Mouse (Mus musculus) neural tube, embryonic 11.5 days (tissue): ENCODE results near the gene Nsf. TPM values are rescaled to one million over a fixed set of nuclear protein-coding genes. Genes with fewer than 3 reads are reported as not detected.

Experiments
- ATAC-seq: fragments of 200-750 bp; cut with Nextera tagmentation; 2 replicates; pipeline ENCODE4 v1.8.0; 2017; ENCODE audit warnings: moderate number of reproducible peaks, mild to moderate bottlenecking, moderate TSS enrichment, moderate library complexity; ENCODE audit not compliant: insufficient read depth, low FRiP score, low TSS enrichment
- DNase-seq: peaks from one replicate; pipeline ENCODE4 v3.0.0-alpha.2; 2015; ENCODE audit warnings: low spot score
- H3K27ac ChIP-seq: fragments of 300-500 bp; sonication (generic); 2 replicates; pipeline ENCODE4 v1.5.1; 2014; ENCODE audit warnings: low read depth, mild to moderate bottlenecking, low read length
- H3K27me3 ChIP-seq: fragments of 300-500 bp; sonication (generic); 2 replicates; pipeline ENCODE4 v1.6.1; 2014; ENCODE audit warnings: mild to moderate bottlenecking, low read length, mixed read lengths; ENCODE audit not compliant: control insufficient read depth, insufficient read depth
- H3K36me3 ChIP-seq: fragments of 300-500 bp; sonication (generic); 2 replicates; pipeline ENCODE4 v1.6.1; 2014; ENCODE audit warnings: mild to moderate bottlenecking, low read length, moderate library complexity, mixed read lengths; ENCODE audit not compliant: control insufficient read depth, insufficient read depth
- H3K4me1 ChIP-seq: fragments of 300-500 bp; sonication (generic); 2 replicates; pipeline ENCODE4 v1.6.1; 2014; ENCODE audit warnings: low read length, mixed read lengths; ENCODE audit not compliant: control insufficient read depth, insufficient read depth
- H3K4me2 ChIP-seq: fragments of 300-500 bp; sonication (generic); 2 replicates; pipeline ENCODE4 v1.6.1; 2014; ENCODE audit warnings: low read depth, mild to moderate bottlenecking, moderate library complexity
- H3K4me3 ChIP-seq: fragments of 300-500 bp; sonication (generic); 2 replicates; pipeline ENCODE4 v1.5.1; 2014; ENCODE audit warnings: low read depth, low read length
- H3K9ac ChIP-seq: fragments of 300-500 bp; sonication (generic); 2 replicates; pipeline ENCODE4 v1.6.1; 2014; ENCODE audit warnings: mild to moderate bottlenecking, low read length
- H3K9me3 ChIP-seq: fragments of 300-500 bp; sonication (generic); 2 replicates; pipeline ENCODE4 v1.6.1; 2016; ENCODE audit warnings: low read length; ENCODE audit not compliant: control insufficient read depth
- WGBS: fragments of 180-500 bp; shearing (Covaris S2); extraction: QIAGEN DNeasy Blood & Tissue Kit; methylation state at CpG from one replicate; pipeline ENCODE4 v1.1.7; 2014; 5-methylcytosine and 5-hydroxymethylcytosine counted together
- polyA plus RNA-seq: library from polyadenylated mRNA; unstranded; fragments of >200 nt; fragmentation: Nextera tagmentation; extraction: Ambion mirVana; gene quantifications from 2 replicates; pipeline ENCODE4 v1.2.1, GENCODE M21; 2014

The Nsf gene
- polyA plus RNA-seq, 1 experiment from 2014 or later: 65.4 TPM

GRCm38 (mm10) chr11:103937451-103937850, 16.4 kb downstream of the Nsf start:
- ATAC-seq: no peak
- H3K9ac ChIP-seq: no peak overlapping the region
- H3K36me3 ChIP-seq: no peaks in the 10 kb centered on the region
- no peaks in the 10 kb centered on the region for H3K9me3 ChIP-seq
- no peaks in the 10 kb centered on the region for H3K27me3 ChIP-seq
- H3K4me1 ChIP-seq: no peaks in the 10 kb centered on the region
- H3K4me2 ChIP-seq: no peak overlapping the region
- no peak for DNase-seq
- no peak overlapping the region for H3K4me3 ChIP-seq
- no peak overlapping the region for H3K27ac ChIP-seq
- WGBS: 94% methylated on average over 9 of the region's 9 CpGs

DNA sequence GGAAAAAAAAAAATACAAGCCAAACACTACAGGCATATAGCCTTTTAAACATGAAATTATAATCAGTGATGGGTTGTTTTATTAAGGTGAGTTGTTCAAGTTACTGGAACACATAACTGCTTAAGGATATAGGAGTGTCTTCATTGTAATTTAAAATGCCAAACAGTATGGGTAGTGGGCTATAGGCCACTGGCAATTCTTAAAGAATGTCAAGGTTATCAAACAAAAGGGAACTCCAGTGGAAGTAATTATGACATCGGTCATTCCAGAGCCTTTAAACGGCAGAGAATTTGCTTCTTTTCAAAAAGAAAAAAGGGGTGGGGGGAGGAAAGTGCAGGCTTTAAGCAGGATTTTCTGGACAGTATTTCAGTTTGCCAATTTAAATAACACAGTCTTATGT, 18.1 kb downstream of the Nsf start:
- WGBS: 45% methylated on average over 2 of the region's 2 CpGs
- H3K4me3 ChIP-seq: no peak overlapping the region
- no peak for DNase-seq
- no peak overlapping the region for H3K9ac ChIP-seq
- no peak for ATAC-seq
- no peak overlapping the region for H3K27ac ChIP-seq
- H3K9me3 ChIP-seq: no peaks in the 10 kb centered on the region
- no peak overlapping the region for H3K4me2 ChIP-seq
- no peaks in the 10 kb centered on the region for H3K4me1 ChIP-seq
- H3K27me3 ChIP-seq: no peaks in the 10 kb centered on the region
- no peaks in the 10 kb centered on the region for H3K36me3 ChIP-seq

GRCm38 (mm10) chr11:103933886-103934285, 20.0 kb downstream of the Nsf start:
- H3K9me3 ChIP-seq: no peaks in the 10 kb centered on the region
- WGBS: 97% methylated on average over 6 of the region's 6 CpGs
- no peak for ATAC-seq
- H3K36me3 ChIP-seq: no peaks in the 10 kb centered on the region
- H3K4me2 ChIP-seq: no peak overlapping the region
- no peak for DNase-seq
- no peaks in the 10 kb centered on the region for H3K4me1 ChIP-seq
- no peaks in the 10 kb centered on the region for H3K27me3 ChIP-seq
- no peak overlapping the region for H3K27ac ChIP-seq
- H3K4me3 ChIP-seq: no peak overlapping the region
- no peak overlapping the region for H3K9ac ChIP-seq

GRCm38 (mm10) chr11:103923957-103924356, 29.9 kb downstream of the Nsf start:
- no peak for DNase-seq

DNA sequence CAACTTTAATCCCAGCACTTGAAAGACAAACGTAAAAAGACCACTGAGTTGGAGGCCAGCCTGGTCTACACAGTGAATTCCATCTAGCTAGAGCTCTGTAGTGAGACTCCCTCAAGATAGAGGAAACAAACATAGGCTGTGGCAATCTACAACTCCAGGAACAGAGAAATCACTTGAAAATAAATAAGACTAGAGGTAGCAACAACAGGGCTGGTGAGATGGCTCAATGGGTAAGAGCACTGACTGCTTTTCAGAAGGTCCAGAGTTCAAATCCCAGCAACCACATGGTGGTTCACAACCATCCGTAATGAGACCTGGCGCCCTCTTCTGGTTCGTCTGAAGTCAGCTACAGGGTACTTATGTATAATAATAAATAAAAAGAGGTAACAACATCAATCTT, 30.6 kb downstream of the Nsf start:
- H3K4me3 ChIP-seq: no peak overlapping the region
- no peaks in the 10 kb centered on the region for H3K27me3 ChIP-seq
- H3K4me1 ChIP-seq: no peaks in the 10 kb centered on the region
- no peaks in the 10 kb centered on the region; the same call in 1 of the 2 replicates for H3K36me3 ChIP-seq
- no peak for DNase-seq
- no peak overlapping the region for H3K4me2 ChIP-seq
- 90% methylated on average over 4 of the region's 4 CpGs for WGBS
- H3K27ac ChIP-seq: no peak overlapping the region
- no peaks in the 10 kb centered on the region for H3K9me3 ChIP-seq
- no peak for ATAC-seq
- no peak overlapping the region for H3K9ac ChIP-seq

More at GRCm38 (mm10) chr11:103923957-103924356, 29.9 kb downstream of the Nsf start:
- H3K4me2 ChIP-seq: no peak overlapping the region
- no peaks in the 10 kb centered on the region for H3K9me3 ChIP-seq
- H3K27me3 ChIP-seq: no peaks in the 10 kb centered on the region
- no peak overlapping the region for H3K27ac ChIP-seq
- H3K4me3 ChIP-seq: no peak overlapping the region
- no peaks in the 10 kb centered on the region for H3K4me1 ChIP-seq
- 98% methylated on average over 2 of the region's 2 CpGs for WGBS
- no peaks in the 10 kb centered on the region; the same call in 1 of the 2 replicates for H3K36me3 ChIP-seq
- H3K9ac ChIP-seq: no peak overlapping the region
- ATAC-seq: no peak

- no peak overlapping the region for H3K4me3 ChIP-seq
- no peaks in the 10 kb centered on the region for H3K4me1 ChIP-seq
- DNase-seq: no peak
- no peak overlapping the region for H3K9ac ChIP-seq
- no peak overlapping the region for H3K4me2 ChIP-seq
- no peaks in the 10 kb centered on the region for H3K27me3 ChIP-seq
- no peak overlapping the region for H3K27ac ChIP-seq
- 92% methylated on average over 10 of the region's 10 CpGs for WGBS
- no peaks in the 10 kb centered on the region; the same call in 1 of the 2 replicates for H3K36me3 ChIP-seq
- no peak for ATAC-seq
- H3K9me3 ChIP-seq: no peaks in the 10 kb centered on the region
These were observed 31.0 kb downstream of the Nsf start for GRCm38 (mm10) chr11:103922812-103923211.

GRCm38 (mm10) chr11:103920665-103921064, 33.2 kb downstream of the Nsf start:
- Histone ChIP-seq H3K27ac (no peak overlapping the region), H3K9me3 (no peaks in the 10 kb centered on the region), H3K9ac (no peak overlapping the region), H3K4me2 (no peak overlapping the region), H3K27me3 (no peaks in the 10 kb centered on the region), H3K36me3 (peaks cover 3% of the 10 kb centered on the region; the same call in 1 of the 2 replicates), H3K4me1 (no peaks in the 10 kb centered on the region), H3K4me3 (no peak overlapping the region)
- 74% methylated on average over 5 of the region's 5 CpGs for WGBS
- ATAC-seq (no peak), DNase-seq (no peak)

DNA sequence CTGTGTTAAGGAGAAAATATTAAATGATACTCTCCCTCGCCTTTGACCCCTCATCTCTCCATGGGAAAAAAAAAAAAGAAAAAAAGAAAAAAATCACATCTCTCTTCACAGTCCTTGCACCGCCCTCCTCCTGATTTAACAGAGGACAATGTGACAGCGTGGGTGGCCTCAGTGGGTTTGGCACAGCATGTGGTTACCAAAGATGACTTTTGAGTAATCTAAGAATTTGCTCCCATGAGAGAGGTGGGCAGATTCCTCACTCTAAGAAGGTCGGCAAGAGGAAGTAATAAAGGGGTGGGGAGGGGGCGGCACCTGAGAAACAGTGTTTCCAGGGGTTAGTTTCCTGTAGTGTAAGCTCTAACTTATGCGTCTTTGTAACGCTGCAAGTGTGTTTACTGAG, 37.0 kb downstream of the Nsf start:
- no peak overlapping the region for H3K4me2 ChIP-seq
- H3K4me1 ChIP-seq: no peaks in the 10 kb centered on the region
- DNase-seq (no peak), ATAC-seq (no peak)
- H3K36me3 ChIP-seq: peaks cover 3% of the 10 kb centered on the region
- no peak overlapping the region for H3K9ac ChIP-seq
- H3K27ac ChIP-seq: no peak overlapping the region
- no peaks in the 10 kb centered on the region for H3K27me3 ChIP-seq
- no peak overlapping the region for H3K4me3 ChIP-seq
- WGBS: 80% methylated on average over 7 of the region's 7 CpGs
- H3K9me3 ChIP-seq: no peaks in the 10 kb centered on the region

- Histone ChIP-seq H3K9me3 (no peaks in the 10 kb centered on the region), H3K27ac (no peak overlapping the region), H3K9ac (no peak overlapping the region), H3K4me2 (no peak overlapping the region), H3K4me3 (no peak overlapping the region), H3K27me3 (no peaks in the 10 kb centered on the region), H3K4me1 (no peaks in the 10 kb centered on the region), H3K36me3 (peaks cover 3% of the 10 kb centered on the region)
- ATAC-seq: no peak
- 85% methylated on average over 9 of the region's 9 CpGs for WGBS
- DNase-seq: no peak
These were observed 38.2 kb downstream of the Nsf start for GRCm38 (mm10) chr11:103915686-103916085.
